Mouse (Mus musculus): ENCODE measurements around the gene Snap47.

DNA sequence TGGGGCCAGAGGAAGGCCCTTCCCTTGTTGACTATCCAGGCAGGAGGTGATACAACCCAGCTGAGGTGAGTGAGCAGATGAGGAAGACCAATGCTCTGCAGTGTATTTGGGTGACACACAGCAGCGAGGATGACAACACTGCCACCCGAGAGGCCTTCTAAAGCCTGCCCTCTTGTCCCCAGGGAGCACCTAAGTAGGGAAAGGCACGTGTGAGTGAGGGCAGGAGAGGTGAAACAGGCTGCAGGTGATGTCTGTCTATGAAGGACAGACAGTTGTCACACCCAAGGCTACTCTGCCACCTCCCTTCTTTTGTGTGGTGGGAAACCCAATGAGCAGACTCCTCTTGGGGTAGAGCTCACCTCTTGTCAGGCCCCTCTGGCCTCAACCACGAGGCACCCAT is 61.4 kb downstream of the Snap47 start:
- TF ChIP-seq POLR2A (IDR thresholded peaks at IDR 0.05; ENCODE audit: borderline replicate concordance, control insufficient read depth, low read depth, low read length) (no peak), CTCF (IDR thresholded peaks at IDR 0.05; ENCODE audit: control insufficient read depth, insufficient read depth, low read length) (no peak)
